Mouse (Mus musculus): ENCODE results near the gene Hebp1. TPM values are rescaled to one million over a fixed set of nuclear protein-coding genes. Genes with fewer than 3 reads are reported as not detected.
A peak's percentile ranks its signal among the peaks of the same experiment; 100 is the strongest.

Hebp1 gene
- total RNA-seq (2022), result 10 to 100 TPM; 56.9 to 61.7 (median 58.6) TPM

DNA sequence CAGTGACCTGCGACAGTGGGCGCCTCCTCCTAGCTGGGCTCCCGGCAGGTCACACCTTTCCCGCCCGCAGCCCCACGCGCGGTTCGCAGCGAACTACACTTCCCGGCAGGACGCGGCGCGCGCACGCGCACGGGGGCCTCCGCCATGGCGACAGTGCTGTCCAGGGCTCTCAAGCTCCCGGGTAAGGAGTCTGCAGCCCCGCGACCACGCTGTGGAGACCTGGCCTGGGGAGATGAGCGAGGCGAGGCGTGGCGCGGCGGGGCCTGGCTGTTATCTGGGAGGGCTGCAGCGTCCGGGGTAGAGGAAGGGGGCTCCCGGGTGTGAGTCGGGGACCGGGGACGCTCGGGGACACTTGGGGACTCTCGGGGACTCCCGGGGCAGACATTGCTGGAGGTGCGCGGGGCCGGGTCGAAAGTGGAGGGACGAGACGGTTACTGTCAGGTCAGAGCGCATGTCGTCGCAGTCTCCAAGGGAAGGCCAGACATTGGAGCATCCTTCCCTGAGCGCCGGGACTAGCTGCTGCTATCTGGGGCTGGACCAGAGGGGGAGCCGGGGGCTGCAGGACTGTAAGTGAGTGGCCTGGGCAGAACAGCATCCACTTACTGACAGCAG lies at the start of gene Hebp1, which contains the start of gene Fam234b:
Gene Hebp1 (minus strand): TSS at position 102 of the 612 bp plus-strand sequence.
Gene Fam234b (plus strand): TSS at position 57 of the 612 bp plus-strand sequence.
- peak; percentile 75 for DNase-seq (ENCODE audit: low spot score)

DNA sequence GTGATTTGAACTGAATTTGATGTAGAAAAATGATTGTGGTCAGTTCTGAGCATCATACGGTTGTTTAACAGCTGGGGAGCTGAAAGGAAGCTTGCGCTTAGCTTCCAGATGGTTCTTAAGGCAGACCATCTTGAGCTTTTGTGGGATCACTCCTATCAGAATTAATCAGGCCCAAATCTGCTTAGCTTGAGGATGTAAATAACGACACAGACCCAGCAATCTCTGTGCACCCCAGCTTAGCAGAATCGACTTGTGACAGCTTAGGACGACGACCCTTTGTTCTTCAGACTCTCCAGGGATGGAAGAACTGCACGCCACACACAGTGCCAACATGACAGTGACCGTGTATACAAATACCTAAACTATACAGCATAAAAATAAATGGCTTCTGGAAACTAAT lies 47.8 kb upstream of the Hebp1 start:
- no peak for DNase-seq (ENCODE audit: low spot score)

DNA sequence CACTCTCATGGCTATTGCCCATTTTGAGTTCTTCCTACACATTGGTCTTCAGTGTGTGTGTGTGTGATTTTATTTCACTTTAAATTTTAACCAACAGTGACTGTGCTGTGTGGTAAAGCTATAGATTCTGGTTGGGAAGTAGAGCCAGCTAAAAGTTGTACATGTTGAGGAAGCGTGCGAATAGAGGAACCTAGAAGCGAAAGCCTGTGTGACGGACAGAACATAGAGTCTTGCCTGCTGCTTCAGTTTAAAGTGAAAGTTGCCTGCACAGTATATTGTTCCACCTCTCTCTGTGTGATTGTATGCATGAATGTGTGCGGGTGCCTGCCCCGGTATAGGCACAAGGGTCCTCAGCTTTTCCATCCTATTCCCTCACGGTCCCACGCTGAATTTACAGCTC lies 42.5 kb upstream of the Hebp1 start:
- no peak for DNase-seq (ENCODE audit: low spot score)

GRCm38 (mm10) chr6:135238211-135238610 lies 40.4 kb upstream of the Hebp1 start:
- no peak for DNase-seq (ENCODE audit: low spot score)

- peak; percentile 21 for DNase-seq (ENCODE audit: low spot score)
Observed at GRCm38 (mm10) chr6:135237326-135237725, 39.5 kb upstream of the Hebp1 start.

GRCm38 (mm10) chr6:135236576-135236975 lies 38.8 kb upstream of the Hebp1 start:
- no peak for DNase-seq (ENCODE audit: low spot score)

GRCm38 (mm10) chr6:135235742-135236141 lies 37.9 kb upstream of the Hebp1 start:
- no peak for DNase-seq (ENCODE audit: low spot score)

DNA sequence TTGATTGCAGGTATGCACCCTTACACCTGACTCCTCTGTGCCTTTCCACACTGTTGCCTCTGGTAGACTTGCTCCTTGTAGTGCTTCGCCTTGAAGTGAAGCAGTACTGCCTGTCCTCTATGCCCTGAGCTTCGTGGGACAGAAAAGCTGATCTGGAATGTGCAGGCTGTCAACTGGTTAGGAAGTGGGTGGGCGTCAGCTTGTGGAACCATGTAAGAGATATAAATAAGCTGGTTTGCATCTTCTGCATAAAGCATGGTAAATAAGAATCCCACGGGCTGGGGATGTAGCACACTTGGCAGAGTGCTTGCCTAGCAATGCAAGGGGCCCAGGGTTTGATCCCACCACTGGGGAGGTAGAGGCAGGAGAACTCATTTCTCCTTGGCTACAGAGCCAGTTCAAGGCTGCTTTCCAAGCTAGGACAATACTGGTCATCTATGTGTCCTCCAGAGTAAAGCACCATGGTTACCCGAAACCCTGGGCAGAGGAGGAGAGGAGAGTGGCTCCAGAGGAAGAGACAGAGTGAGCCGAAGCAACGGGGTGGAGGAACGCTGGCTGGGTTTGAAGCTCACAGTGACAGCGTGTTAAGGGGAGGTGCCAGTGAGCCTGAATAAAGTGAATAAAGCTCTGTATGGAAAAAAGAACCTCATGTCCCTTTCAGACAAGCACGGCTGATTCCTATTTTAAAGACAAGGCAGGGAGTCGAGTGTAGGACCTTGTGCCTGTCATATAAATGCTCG lies 34.8 kb upstream of the Hebp1 start:
- DNase-seq (ENCODE audit: low spot score), result no peak

DNA sequence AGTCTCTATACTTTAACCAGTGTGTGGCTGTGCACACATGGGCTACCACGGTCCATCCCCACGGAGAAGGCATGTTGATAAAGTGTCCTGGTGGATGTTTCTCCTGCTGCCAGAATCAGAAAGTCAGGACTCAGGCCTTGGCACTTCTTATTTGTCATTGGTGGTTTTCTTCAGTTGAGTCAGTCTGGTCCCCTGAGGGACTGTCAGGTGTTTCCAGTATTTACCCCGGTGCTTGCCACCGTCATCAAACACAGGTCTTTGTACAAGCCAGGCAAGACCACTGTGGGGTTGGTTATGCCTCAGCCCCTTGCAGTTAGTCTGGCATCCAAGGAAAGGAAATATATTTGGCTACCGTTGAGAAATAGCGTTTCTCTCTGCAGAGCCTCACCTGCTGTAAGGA lies 32.8 kb upstream of the Hebp1 start:
- DNase-seq (ENCODE audit: low spot score), result no peak

GRCm38 (mm10) chr6:135228465-135228941 lies 30.7 kb upstream of the Hebp1 start:
- no peak for DNase-seq (ENCODE audit: low spot score)

- no peak for DNase-seq (ENCODE audit: low spot score)
Observed at GRCm38 (mm10) chr6:135223786-135224416, 26.1 kb upstream of the Hebp1 start.

DNA sequence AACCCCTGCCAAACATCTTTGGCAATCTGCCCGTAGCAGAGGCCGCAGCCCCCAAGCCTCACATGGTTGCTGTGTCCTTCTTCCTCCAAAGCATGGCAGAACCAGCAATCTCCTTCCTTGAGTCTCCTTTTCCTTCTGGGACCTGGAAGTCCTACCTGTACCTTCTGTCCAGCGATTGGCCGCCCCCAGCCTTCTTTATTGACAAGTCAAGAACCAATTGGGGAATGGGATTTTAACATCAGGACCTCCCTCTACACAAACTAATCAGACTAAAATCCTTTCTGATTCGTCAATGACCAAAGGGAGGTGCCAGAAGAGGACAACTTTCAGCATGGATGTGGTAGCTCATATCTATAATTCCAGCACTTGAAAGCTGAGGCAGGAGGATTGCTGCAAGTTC lies 22.1 kb upstream of the Hebp1 start:
- no peak for DNase-seq (ENCODE audit: low spot score)

- no peak for DNase-seq (ENCODE audit: low spot score)
Observed at GRCm38 (mm10) chr6:135218330-135218729, 20.5 kb upstream of the Hebp1 start.

- no peak for DNase-seq (ENCODE audit: low spot score)
Observed at GRCm38 (mm10) chr6:135212666-135213065, 14.8 kb upstream of the Hebp1 start.

DNA sequence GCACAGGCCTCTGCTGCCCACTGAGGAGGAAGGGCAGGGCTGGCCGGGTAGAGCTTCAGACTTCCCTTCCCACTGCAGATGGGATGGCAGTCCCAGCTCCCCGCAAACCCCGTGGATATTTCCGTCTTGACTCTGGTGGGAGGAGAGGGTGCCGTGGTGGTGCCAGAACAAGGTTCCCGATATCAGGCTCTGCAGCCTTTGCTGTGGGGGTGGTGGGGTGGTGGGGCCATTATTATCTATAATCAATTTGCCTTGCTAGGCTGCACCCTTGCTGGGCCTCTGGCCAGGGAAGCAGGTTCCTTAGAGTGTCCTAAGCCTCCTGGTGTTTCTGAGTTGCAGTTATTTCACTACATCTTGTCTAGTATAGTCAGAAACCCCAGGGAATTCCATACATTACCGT lies 13.3 kb upstream of the Hebp1 start:
- no peak for DNase-seq (ENCODE audit: low spot score)

- DNase-seq (ENCODE audit: low spot score), result no peak
Observed at GRCm38 (mm10) chr6:135206909-135207308, 9.1 kb upstream of the Hebp1 start.

GRCm38 (mm10) chr6:135205802-135206201 lies 8.0 kb upstream of the Hebp1 start:
- DNase-seq (ENCODE audit: low spot score), result no peak

GRCm38 (mm10) chr6:135204869-135205268 lies 7.0 kb upstream of the Hebp1 start:
- no peak for DNase-seq (ENCODE audit: low spot score)

DNA sequence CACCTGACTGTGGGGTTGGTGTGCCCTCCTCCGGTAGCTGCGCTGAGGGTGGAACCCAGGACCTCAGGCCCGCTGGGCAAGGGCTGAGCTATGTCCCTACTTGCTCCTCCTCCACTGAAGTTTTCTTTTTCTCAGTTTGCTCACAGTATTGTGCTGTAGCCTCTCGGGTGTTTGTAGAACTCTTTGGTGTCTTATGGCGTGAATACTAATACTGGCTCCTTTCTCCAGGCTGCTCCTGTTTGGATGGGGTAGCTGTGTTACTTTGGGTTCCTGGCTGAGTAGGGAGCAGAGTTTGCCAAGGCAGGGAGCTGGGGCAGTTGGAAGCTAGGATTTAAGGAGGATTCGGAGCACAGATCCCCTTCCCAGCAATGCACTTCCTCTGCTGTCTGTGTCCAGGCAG lies 5.9 kb upstream of the Hebp1 start:
- no peak for DNase-seq (ENCODE audit: low spot score)

DNA sequence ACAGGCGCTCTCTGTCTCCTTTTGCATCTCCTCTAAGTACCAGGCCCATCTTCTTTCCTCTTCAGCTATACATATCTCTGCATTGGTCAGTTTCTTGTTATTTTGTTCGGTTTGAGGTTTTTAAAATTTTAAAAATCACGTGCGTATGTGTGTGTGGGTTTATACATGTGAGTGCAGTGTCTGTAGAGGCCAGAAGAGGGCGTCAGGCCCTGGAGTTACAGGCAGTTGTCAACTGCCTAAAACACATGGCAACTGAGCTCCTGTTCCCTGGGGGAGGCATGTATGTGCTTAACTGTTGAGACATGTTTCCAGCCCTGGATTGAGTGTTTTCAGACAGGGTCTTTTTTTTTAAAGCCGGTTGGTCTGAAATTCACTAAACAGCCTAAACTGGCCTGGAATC lies 4.8 kb upstream of the Hebp1 start:
- no peak for DNase-seq (ENCODE audit: low spot score)

DNA sequence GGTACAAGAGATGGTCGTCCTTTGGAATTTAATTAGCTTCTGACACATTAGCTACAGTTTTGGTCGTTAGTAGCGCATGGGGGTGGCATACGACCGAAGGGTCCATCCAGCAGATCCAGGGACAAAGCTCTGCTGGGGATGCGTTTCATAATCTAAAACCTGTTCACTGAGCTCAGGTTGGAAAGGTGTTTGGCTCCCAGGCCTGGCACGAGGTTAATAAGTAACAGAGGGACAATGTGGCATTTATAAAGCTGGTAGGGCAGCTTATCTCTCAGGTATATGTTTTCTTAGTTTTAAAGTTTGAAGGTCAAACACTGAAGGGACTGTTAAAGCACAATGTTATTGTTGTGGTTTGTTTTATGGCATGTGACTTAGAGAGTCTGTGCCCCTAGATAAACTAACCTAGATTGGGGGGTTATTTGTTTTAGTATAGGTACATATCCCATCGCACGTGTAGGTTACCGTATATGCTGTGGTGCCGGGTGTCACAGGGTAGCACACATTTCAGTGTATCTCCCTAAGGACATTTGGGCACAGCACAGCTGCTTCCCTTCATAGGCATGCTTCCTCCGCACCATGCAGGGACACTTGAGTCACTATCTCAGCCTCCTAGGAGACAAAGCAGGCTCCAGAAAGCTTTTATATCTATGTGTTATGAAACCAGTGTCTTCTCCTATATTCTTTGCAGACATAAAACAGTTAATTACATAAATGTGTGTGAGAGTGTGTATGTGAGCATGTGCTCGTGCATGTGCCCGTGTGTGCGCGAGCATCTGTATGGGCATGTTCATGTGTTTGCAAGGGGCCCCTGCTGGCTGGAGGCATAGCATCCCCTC lies 2.5 kb upstream of the Hebp1 start:
- no peak for DNase-seq (ENCODE audit: low spot score)

DNA sequence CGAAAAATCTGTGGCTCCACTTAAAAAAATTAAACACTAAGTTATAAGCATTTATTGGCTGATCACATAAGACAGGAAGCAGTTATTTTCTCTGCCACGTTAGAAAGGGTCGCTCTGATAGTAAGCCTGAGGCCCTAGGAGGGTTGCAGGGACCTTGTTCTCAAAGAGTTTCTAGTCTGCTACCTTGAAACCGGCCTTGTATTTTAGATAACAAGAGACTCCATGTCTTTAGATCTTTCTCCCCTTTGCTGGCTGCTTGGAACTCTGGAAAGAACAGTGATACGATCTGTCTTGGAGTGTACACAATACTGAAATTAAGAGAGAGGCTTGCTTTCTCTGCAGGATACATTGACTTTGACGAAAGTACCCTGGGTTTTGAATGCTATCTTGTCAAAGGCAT lies 904 bp upstream of the Hebp1 start:
- no peak for DNase-seq (ENCODE audit: low spot score)

Measured in heart, adult 8-10 months (tissue).